Mouse (Mus musculus): Measurements from ENCODE around the gene Zdhhc23. TPM values are rescaled to one million over a fixed set of nuclear protein-coding genes. Genes with fewer than 3 reads are reported as not detected.

The Zdhhc23 gene
- total and polyA plus RNA-seq, 3 experiments = 3.8 to 53.3 (median 7.8) TPM

DNA sequence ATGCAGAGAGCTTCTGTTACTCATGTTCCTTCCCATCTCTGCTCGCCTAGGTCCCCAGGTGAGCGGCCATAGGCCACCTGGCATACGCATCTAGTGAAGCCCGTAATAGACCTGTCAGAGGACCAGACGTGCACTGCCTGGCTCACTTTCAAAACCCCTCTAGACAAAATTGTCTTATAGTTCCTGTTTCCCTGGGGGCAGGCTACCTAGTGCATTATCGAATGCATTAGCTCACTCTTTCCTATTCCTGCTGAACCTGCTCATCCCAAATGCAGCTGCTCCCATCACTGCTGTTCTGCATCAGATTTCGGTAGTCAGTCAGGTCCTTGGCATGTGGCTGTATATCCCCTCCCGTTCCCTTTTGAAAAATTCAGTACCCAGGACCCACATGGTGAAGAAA, 44.7 kb downstream of the Zdhhc23 start:
- DNase-seq (ENCODE audit: low read depth, low spot score) = no peak
- H3K9ac ChIP-seq (ENCODE audit: control insufficient read depth, low read depth, low read length, poor library complexity, severe bottlenecking) = no peak overlapping the region
- H3K4me1 ChIP-seq (ENCODE audit: control insufficient read depth in 1 of 2, insufficient read depth in 2 of 2, low read length in 2 of 2) = peaks cover 2 to 3% of the 10 kb centered on the region in 2 experiments; a peak in 3 of 4 replicates
- no peak overlapping the region for H3K27ac ChIP-seq (ENCODE audit: control insufficient read depth, low read depth, low read length)
- H3K27me3 ChIP-seq (ENCODE audit: control insufficient read depth in 1 of 2, insufficient read depth in 2 of 2, low read length in 2 of 2) = no peaks in the 10 kb centered on the region
- H3K36me3 ChIP-seq (ENCODE audit: control insufficient read depth in 1 of 2, insufficient read depth in 2 of 2, low read length in 2 of 2) = peaks cover 0 to 6% of the 10 kb centered on the region in 2 experiments; a peak in 2 of 4 replicates
- no peak for TF ChIP-seq ZNF384 (IDR thresholded peaks at IDR 0.05; ENCODE audit: low read depth, low read length)
- no peak for TF ChIP-seq CHD1 (IDR thresholded peaks at IDR 0.05; ENCODE audit: low read depth, low read length)
- no peak for TF ChIP-seq TBP (IDR thresholded peaks at IDR 0.05; ENCODE audit: low read depth, low read length)
- no peak for TF ChIP-seq SIN3A (IDR thresholded peaks at IDR 0.05; ENCODE audit: low read length)
- TF ChIP-seq JUND (IDR thresholded peaks at IDR 0.05; ENCODE audit: low read depth, low read length) = no peak
- no peaks in the 10 kb centered on the region for H3K9me3 ChIP-seq (replicated peaks; ENCODE audit: insufficient read depth, low read length)
- no peak overlapping the region for H3K4me3 ChIP-seq (ENCODE audit: control insufficient read depth in 1 of 2, insufficient read depth in 1 of 2, low read depth in 2 of 2, low read length in 2 of 2)
- H3K79me2 ChIP-seq (ENCODE audit: control insufficient read depth, insufficient read depth, low read length, poor library complexity) = no peaks in the 10 kb centered on the region

DNA sequence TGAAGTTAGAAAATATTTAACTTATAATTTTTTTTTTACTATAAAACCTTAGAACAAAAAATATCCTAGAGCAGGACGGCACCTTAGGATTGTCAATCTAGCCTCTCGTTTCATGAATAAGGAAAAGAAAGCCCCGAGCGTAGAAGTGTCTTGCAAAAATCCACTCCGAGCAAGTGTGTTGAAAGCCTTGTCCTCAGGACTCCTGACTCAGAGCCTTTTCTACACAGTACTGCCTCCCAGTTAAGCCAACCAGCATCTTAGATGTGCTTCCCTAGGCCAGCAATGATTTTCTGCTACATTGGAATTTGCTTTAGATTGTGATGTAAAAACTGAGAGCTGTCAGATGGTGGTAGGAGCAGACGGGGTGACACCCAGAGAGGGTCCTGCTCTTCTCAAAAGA, 46.5 kb downstream of the Zdhhc23 start:
- no peak overlapping the region for H3K9ac ChIP-seq (ENCODE audit: control insufficient read depth, low read depth, low read length, poor library complexity, severe bottlenecking)
- TF ChIP-seq KAT2A (conservative IDR thresholded peaks at IDR 0.05; ENCODE audit: low read depth, low read length) (no peak), CTCF (IDR thresholded peaks at IDR 0.05 in 2 of 3, conservative IDR thresholded peaks at IDR 0.05 in 1 of 3; ENCODE audit: control insufficient read depth in 1 of 3, insufficient read depth in 1 of 3, low read depth in 2 of 3, low read length in 3 of 3, poor library complexity in 1 of 3, severe bottlenecking in 1 of 3) (no peak), ZC3H11A (IDR thresholded peaks at IDR 0.05; ENCODE audit: low read depth, low read length) (no peak), USF1 (IDR thresholded peaks at IDR 0.05; ENCODE audit: low read depth, low read length) (no peak), MAX (IDR thresholded peaks at IDR 0.05; ENCODE audit: low read length) (no peak), EP300 (IDR thresholded peaks at IDR 0.05; ENCODE audit: low read depth in 1 of 2, low read length in 2 of 2) (no peak), HCFC1 (IDR thresholded peaks at IDR 0.05; ENCODE audit: low read depth, low read length) (no peak), UBTF (IDR thresholded peaks at IDR 0.05; ENCODE audit: borderline replicate concordance, insufficient read depth, low read depth, low read length) (no peak), ETS1 (IDR thresholded peaks at IDR 0.05; ENCODE audit: low read depth, low read length) (no peak), MYC (IDR thresholded peaks at IDR 0.05; ENCODE audit: low read depth, low read length) (no peak), SMC3 (IDR thresholded peaks at IDR 0.05; ENCODE audit: low read depth, low read length) (no peak), E2F4 (IDR thresholded peaks at IDR 0.05; ENCODE audit: borderline replicate concordance, low read depth, low read length) (no peak), NRF1 (IDR thresholded peaks at IDR 0.05; ENCODE audit: insufficient read depth, low read depth, low read length, poor library complexity, severe bottlenecking) (no peak), JUND (IDR thresholded peaks at IDR 0.05; ENCODE audit: low read depth, low read length) (no peak), TAL1 (IDR thresholded peaks at IDR 0.05; ENCODE audit: low read length) (no peak), TBP (IDR thresholded peaks at IDR 0.05; ENCODE audit: low read depth, low read length) (no peak), MYB (IDR thresholded peaks at IDR 0.05; ENCODE audit: low read depth, low read length) (no peak)
- H3K4me1 ChIP-seq (ENCODE audit: control insufficient read depth in 1 of 2, insufficient read depth in 2 of 2, low read length in 2 of 2) = peaks cover 2 to 3% of the 10 kb centered on the region in 2 experiments; a peak in 3 of 4 replicates
- no peak overlapping the region for H3K4me3 ChIP-seq (ENCODE audit: control insufficient read depth in 1 of 2, insufficient read depth in 1 of 2, low read depth in 2 of 2, low read length in 2 of 2)
- peaks cover 0 to 6% of the 10 kb centered on the region in 2 experiments; a peak in 2 of 4 replicates for H3K36me3 ChIP-seq (ENCODE audit: control insufficient read depth in 1 of 2, insufficient read depth in 2 of 2, low read length in 2 of 2)
- no peak overlapping the region for H3K27ac ChIP-seq (ENCODE audit: control insufficient read depth, low read depth, low read length)
- no peak for DNase-seq (ENCODE audit: low read depth, low spot score)
- H3K79me2 ChIP-seq (ENCODE audit: control insufficient read depth, insufficient read depth, low read length, poor library complexity) = no peaks in the 10 kb centered on the region
- H3K27me3 ChIP-seq (ENCODE audit: control insufficient read depth in 1 of 2, insufficient read depth in 2 of 2, low read length in 2 of 2) = no peaks in the 10 kb centered on the region
- no peaks in the 10 kb centered on the region for H3K9me3 ChIP-seq (replicated peaks; ENCODE audit: insufficient read depth, low read length)
